Mouse (Mus musculus): ENCODE measurements around the gene Tbl2. TPM values are rescaled to one million over a fixed set of nuclear protein-coding genes. Genes with fewer than 3 reads are reported as not detected.
A peak's percentile ranks its signal among the peaks of the same experiment; 100 is the strongest.

Gene Tbl2
- total RNA-seq, 1 experiment from 2014 or later: 46.0 TPM

DNA sequence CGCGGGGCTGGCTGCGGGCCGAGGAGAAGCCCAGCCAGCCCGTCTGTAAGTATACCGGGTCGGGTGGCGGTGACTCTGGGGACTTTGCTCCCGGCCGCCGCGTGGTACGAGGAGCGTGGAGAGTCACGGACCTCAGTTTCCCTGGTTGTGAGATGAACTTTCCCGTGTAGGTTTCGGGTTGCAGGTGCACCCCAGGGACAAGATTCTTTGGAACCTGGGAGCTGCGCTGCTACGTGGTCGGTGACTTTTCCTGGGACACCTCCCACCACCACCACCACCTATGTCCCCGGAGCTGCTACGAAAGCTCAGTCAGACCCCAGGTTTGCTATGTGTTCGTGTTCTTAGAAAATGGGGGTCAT is 342 bp downstream of the Tbl2 start:
- DNase-seq: no peak

DNA sequence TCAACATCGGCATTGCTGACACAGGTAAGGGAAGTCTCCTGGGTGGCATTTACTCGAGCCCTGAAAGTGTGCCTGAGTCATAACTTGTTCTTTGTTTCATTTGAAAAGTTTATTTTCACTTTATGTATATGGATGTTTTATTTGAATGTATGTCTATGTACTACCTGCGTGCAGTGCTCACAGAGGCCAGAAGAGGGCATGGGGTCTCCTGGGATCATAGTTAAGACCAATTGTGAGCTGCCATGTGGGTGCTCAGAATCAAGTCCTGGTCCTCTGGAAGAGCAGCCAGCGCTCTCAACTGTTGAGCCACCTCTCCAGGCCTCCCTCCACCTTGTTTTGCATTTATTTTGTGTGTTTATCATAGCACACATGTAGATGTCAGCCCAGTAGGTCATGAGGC is 7.0 kb downstream of the Tbl2 start:
- DNase-seq: no peak

DNA sequence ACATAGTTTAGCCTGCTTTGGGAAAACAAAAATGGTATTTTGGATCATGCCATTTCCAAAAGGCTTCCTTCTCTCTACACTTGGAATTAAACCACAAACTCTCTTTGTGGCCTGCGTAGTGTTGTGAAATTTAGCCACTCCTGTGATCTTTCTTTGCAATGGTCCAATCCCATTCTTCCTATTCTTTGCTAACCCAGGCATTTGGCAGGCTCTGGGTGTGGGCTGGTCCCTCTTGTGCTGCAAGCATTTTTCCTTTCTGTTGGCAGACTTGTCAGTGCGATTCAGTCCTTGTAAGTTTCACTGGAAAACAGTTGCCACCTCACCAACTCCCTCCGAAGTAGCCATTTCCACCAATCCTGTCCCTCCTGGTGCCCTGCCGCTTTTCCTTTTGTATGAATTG is 11.8 kb downstream of the Tbl2 start:
- peak; percentile 27 for DNase-seq

GRCm38 (mm10) chr5:135161650-135162049 is 12.2 kb downstream of the Tbl2 start:
- DNase-seq: no peak

DNA sequence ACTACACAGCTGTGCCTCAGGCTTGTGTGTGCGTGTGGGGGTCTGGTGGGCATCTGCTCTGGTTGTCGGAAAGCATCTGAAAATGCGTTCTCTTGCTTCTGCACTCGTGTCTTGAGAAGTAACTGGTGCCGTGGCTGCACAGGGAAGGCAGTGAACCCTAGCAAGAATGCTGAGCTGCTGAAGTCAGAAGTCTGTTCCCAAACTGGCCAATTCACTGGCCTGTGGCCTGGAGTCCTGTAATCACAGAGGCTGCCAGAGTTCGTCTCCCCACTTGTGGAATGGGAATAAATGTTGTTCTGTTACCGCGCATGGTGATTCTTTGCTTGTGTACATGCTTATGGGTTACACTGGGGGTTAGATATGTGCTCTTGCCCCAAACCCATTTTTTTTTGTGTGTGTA is 12.9 kb downstream of the Tbl2 start:
- DNase-seq: no peak

DNA sequence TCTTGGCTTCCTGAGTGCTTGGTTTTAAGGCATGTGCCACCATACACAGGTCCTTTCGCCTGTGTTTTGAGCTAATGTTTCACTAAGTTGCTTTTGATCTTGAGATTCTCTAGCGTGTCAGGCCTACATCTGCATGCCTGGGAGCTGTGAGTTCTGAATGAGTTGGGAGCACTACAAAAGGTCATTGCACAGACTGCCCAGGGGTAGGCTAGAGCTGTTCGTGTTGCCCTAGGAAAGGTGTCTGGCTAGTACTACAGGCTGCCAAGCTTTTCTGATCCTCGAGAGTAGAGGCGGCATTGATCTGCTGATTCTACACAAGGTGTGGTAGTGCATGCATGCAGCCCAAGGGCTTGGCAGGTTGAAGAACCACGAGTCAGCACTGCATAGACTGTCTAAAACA is 13.4 kb downstream of the Tbl2 start:
- DNase-seq: no peak

DNA sequence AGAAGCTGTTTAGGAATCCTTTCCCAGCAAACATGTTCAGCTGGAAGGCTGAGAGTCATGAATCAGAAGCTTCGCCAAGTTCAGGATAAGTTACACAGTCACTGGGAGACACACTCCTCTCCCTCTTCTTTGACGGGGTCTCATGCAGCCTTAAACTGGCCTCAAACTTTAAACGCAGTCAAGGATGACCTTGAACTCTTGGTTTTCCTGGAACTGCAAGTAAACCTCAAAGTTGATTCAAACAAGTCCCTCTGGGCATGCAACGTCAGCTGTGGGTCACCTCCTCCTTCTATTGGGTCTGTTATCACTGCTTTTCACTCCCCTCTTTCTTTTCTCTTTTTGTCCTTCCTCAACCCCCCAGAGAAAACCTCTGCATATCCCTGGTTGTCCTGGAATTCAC is 17.5 kb downstream of the Tbl2 start:
- no peak for DNase-seq

GRCm38 (mm10) chr5:135167469-135167868 is 18.0 kb downstream of the Tbl2 start:
- no peak for DNase-seq

DNA sequence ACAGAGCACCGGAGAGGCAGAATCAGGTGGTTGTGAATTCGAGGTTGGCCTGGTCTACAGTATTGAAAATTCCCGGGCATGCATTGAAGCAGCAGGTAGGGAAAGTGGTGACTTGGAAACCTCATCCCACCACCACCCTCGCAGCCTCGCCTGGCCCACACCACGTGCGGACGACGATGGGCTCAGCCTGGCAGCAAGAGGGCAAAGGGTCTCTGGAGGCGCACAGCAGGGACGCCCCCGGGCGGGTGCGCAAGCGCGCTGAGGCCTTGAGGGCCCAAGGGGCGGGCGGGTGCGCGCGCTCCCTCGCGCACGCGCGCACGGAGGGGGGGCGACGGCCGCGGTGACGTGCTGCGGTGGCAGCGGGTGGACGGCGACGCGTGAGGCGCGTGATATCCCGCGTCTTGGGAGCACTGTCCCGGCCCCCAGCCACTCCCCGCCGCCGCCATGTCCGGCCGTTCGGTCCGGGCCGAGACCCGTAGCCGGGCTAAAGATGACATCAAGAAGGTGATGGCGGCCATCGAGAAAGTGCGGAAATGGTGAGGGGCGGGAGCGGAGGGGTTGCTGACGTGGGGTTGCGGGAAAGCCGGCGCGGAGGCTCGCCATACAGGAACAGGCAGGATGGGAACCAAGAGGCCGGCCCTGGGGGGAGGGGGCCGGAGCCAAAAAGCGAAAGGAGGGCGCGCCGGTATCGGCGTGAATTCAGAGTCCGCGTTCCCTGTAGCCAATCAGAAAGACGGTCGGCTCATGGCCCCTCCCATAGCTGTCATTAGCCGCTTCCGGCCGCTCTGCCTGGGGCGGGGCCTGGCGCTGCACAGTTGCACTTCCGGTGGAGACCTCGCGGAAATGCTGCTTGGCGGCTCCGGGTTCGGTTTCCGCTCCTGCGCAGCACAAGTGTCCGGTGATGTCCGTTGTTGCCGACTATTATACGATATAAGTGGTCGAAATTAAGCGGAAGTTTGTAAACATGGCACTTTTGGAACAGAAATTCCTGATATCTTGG is 18.9 kb downstream of the Tbl2 start, which contains the start of gene Bcl7b:
TSS of gene Bcl7b (plus strand) at position 221 of the 1,000 bp plus-strand sequence.
- DNase-seq: peak; percentile 95

GRCm38 (mm10) chr5:135169479-135169878 is 20.0 kb downstream of the Tbl2 start:
- DNase-seq: no peak

GRCm38 (mm10) chr5:135171688-135172220 is 22.3 kb downstream of the Tbl2 start:
- no peak for DNase-seq

DNA sequence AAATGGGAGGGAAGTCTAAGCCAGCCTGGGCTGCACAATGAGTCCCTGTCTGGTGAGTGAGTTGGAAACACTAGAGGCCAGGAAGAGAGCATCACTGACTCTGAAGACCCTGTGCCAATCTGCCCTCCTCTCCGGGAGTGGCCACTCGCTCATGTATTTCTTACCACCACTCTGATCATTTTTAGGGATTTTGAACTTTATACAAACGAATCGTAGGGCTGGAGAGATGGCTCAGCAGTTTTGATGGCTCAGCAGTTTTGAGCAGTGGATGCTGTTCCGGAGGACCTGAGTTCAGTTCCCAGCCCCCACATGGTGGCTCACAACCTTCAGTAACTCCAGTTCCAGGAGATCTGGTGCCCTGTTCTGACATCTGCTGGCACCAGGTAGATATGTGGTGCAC is 23.5 kb downstream of the Tbl2 start:
- DNase-seq: no peak

DNA sequence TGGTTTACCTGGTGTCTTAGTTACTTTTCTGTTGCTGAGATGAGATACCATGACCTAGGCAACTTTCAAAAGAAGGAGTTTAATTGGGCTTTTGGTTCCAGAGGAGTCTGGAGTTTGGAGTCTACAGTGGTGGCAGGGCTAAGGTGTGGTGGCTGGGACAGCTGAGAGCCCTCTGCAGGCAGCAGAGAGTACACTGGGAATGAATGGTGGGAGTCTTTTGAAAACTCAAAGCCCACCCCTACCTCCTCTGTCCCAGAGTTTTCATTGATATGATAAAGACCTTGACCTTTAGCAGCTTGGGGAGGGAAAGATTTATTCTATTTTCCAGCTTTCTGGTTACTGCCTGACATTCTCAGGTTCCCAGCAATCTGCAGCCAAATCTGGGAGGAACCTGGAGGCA is 25.6 kb downstream of the Tbl2 start:
- DNase-seq: no peak

- no peak for DNase-seq
These were observed 29.1 kb downstream of the Tbl2 start for GRCm38 (mm10) chr5:135178523-135178922.

- no peak for DNase-seq
These were observed 29.5 kb downstream of the Tbl2 start for GRCm38 (mm10) chr5:135178996-135179395.

GRCm38 (mm10) chr5:135179616-135180015 is 30.2 kb downstream of the Tbl2 start:
- no peak for DNase-seq

GRCm38 (mm10) chr5:135180796-135181195 is 31.3 kb downstream of the Tbl2 start:
- no peak for DNase-seq

DNA sequence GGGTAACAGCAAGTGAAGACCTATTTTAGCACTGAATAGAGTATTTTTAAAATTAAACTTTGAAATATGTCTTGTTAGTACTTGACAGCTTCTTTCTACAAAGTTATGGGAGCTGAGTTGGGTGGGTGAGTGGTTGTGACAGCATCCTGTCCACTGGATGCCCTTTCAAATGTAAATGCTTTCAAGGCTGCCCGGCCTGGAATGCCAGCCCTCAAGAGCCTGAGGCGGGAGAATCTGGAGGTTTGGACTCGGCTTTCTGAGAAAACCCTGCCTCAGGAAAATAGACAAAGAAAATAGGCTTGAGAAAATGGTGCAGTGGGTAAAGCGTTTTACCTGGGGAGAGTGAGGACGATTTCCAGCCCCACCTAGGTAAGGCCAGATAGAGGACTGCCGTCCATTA is 32.3 kb downstream of the Tbl2 start:
- DNase-seq: no peak

DNA sequence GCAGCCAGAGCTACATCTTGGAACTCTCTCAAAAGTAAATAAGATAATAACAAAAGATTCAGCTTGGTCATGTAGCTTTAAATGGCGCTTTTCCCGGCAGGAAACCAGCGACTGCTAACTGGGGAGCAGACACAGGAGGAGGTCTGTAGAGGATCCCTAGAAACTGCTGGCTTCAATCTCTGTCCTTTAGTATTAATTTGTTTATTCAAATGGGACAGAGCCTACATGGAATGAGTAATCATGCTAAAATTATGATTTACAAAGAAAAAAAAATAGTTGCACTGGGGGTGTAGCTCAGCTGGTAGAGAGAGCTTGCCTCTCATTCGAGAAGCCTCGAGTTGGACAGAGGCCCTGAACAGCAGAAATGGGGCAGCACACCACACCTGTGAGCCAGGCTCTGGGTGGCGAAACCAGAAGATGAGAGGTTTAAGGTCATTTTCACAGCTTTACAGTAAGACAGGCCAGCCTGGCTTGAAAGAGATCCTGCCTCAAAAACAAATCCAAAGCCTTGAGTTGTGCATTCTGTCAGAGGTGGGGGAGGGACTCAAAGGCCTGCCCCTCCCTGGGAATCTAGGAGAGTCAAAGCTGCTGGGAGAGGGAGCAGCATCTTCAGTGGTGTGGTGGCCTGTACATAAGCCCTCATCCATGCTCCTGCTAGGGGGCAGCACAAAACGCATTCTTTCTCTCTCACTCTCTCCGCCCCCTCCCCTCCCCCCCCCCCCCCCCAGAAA is 33.8 kb downstream of the Tbl2 start:
- DNase-seq: no peak

GRCm38 (mm10) chr5:135185016-135185415 is 35.6 kb downstream of the Tbl2 start:
- DNase-seq: no peak

DNA sequence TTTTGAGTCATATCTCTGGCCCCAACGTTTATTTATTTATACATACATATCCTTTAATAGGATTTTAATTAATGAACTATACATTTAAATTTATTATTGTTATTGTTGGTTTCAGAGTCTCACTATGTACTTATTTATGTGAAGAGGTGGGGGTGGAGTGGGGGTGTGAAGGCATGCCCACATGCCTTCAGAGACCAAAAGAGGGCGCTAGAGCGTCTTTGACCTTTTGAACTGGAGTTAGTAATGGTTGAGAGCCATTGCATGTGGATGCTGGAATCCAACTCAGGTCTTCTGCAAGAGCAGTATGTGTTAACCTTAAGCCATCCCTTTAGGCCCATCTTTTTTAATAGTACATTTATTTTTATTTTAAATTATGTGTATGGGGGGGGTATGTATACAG is 36.1 kb downstream of the Tbl2 start:
- no peak for DNase-seq

GRCm38 (mm10) chr5:135186231-135186620 is 36.8 kb downstream of the Tbl2 start:
- no peak for DNase-seq

Data from adrenal gland, postnatal 25 days (tissue).